Mouse (Mus musculus) heart, postnatal 36 days (tissue): Measurements from ENCODE around the gene Pramef12. TPM values are rescaled to one million over a fixed set of nuclear protein-coding genes. Genes with fewer than 3 reads are reported as not detected.
"Not testable (repeated sequence)": the region's sequence is repeated elsewhere in the genome, so short reads cannot be mapped to it uniquely, and the experiment has no call there.

Source experiments
- DNase-seq, 2 experiments: peaks; one replicate each; pipeline ENCODE4 v3.0.0; 2021 to 2022
- intact Hi-C: fragments of 180-260 bp; cut with DNase I; formaldehyde crosslinking; loops from one replicate; pipeline ENCODE4 v1.15.1; 2025
- total RNA-seq, 2 experiments: library from RNA; stranded (reverse); gene quantifications; 2 replicates each; pipeline ENCODE4 v1.2.3; 2021

The Pramef12 gene
- total RNA-seq: not detected

GRCm38 (mm10) chr4:144408290-144408689, at the start of gene Pramef12:
Gene Pramef12, minus strand, starts transcription at chr4:144408464.
- no peak for DNase-seq
- intact Hi-C loops: no loop called here

- intact Hi-C loops: no loop called here
- no peak for DNase-seq
Measured at GRCm38 (mm10) chr4:144453217-144453616, 45.0 kb upstream of the Pramef12 start, which contains the start of gene Gm9944. Gene Gm9944, minus strand, starts transcription at chr4:144453317.

GRCm38 (mm10) chr4:144448546-144448945, 40.3 kb upstream of the Pramef12 start:
- no peak for DNase-seq
- intact Hi-C loops: no loop called here

- intact Hi-C loops: no loop called here
- no peak for DNase-seq
Measured at GRCm38 (mm10) chr4:144441582-144441981, 33.3 kb upstream of the Pramef12 start.

GRCm38 (mm10) chr4:144441095-144441494, 32.8 kb upstream of the Pramef12 start:
- intact Hi-C loops: no loop called here
- no peak for DNase-seq

GRCm38 (mm10) chr4:144438672-144439071, 30.4 kb upstream of the Pramef12 start, which contains the start of gene 1700012P22Rik:
Gene 1700012P22Rik, minus strand, starts transcription at chr4:144438772.
- no peak for DNase-seq
- intact Hi-C loops: no loop called here

GRCm38 (mm10) chr4:144433216-144433615, 25.0 kb upstream of the Pramef12 start:
- DNase-seq: no peak
- intact Hi-C loops: no loop called here

GRCm38 (mm10) chr4:144430723-144431122, 22.5 kb upstream of the Pramef12 start:
- intact Hi-C loops: no loop called here
- DNase-seq: no peak

- no peak for DNase-seq
- intact Hi-C loops: no loop called here
Measured at GRCm38 (mm10) chr4:144428868-144429267, 20.6 kb upstream of the Pramef12 start.

GRCm38 (mm10) chr4:144424590-144424989, 16.3 kb upstream of the Pramef12 start:
- intact Hi-C loops: no loop called here
- DNase-seq: no peak

GRCm38 (mm10) chr4:144420644-144421043, 12.4 kb upstream of the Pramef12 start:
- DNase-seq: no peak
- intact Hi-C loops: no loop called here

- DNase-seq: no peak
- intact Hi-C loops: no loop called here
Measured at GRCm38 (mm10) chr4:144406261-144406660, 2.0 kb downstream of the Pramef12 start.

- intact Hi-C loops: no loop called here
- peak in 1 of 2 experiments; percentile 7 for DNase-seq
Measured at GRCm38 (mm10) chr4:144404456-144405086, 3.7 kb downstream of the Pramef12 start.

GRCm38 (mm10) chr4:144402712-144403111, 5.6 kb downstream of the Pramef12 start:
- DNase-seq: no peak
- intact Hi-C loops: no loop called here

- DNase-seq: no peak
- intact Hi-C loops: no loop called here
Measured at GRCm38 (mm10) chr4:144396316-144396715, 11.9 kb downstream of the Pramef12 start.

GRCm38 (mm10) chr4:144377911-144378310, 30.4 kb downstream of the Pramef12 start, which contains the start of gene Pramef20:
Gene Pramef20, minus strand, starts transcription at chr4:144377933.
- intact Hi-C loops: no loop called here
- DNase-seq: no peak

GRCm38 (mm10) chr4:144357642-144358041, 50.6 kb downstream of the Pramef12 start, which contains the start of gene Gm13119:
Gene Gm13119, plus strand, starts transcription at chr4:144357942.
- intact Hi-C loops: not testable (repeated sequence)

More at GRCm38 (mm10) chr4:144357642-144358041, 50.6 kb downstream of the Pramef12 start, which contains the start of gene Gm13119:
- not testable (repeated sequence) for DNase-seq

Other genes starting within 250 kb of the Pramef12 start
- gene Oog3, start 245.8 kb downstream of the Pramef12 start, total RNA-seq: not detected
- not detected for gene Oog2, start 217.7 kb downstream of the Pramef12 start, total RNA-seq
- gene C87977, start 195.1 kb downstream of the Pramef12 start, total RNA-seq: not detected
- gene Pramel5, start 128.0 kb downstream of the Pramef12 start, total RNA-seq: not detected
- not detected for gene Gm13128, start 78.2 kb downstream of the Pramef12 start, total RNA-seq
- gene Gm13119, start 50.5 kb downstream of the Pramef12 start, total RNA-seq: not detected
- gene Pramef20, start 30.5 kb downstream of the Pramef12 start, total RNA-seq: not detected
- gene 1700012P22Rik, start 30.3 kb upstream of the Pramef12 start, total RNA-seq: not detected
- not detected for gene Gm9944, start 44.9 kb upstream of the Pramef12 start, total RNA-seq
- not detected for gene Aadacl3, start 55.3 kb upstream of the Pramef12 start, total RNA-seq
- not detected for gene 9430007A20Rik, start 111.4 kb upstream of the Pramef12 start, total RNA-seq
- not detected for gene Gm13124, start 156.7 kb upstream of the Pramef12 start, total RNA-seq
- not detected for gene Aadacl4, start 205.2 kb upstream of the Pramef12 start, total RNA-seq